Mouse (Mus musculus) cerebellum, adult 2 months (tissue): ENCODE measurements around the gene Nktr.

Experiments used
- CTCF ChIP-seq: fragments of 200-500 bp; IDR thresholded peaks from 2 replicates; pipeline ENCODE4 v1.5.1; 2011; ENCODE audit warnings: low read depth, mild to moderate bottlenecking, control low read depth, low read length, moderate library complexity, borderline replicate concordance; ENCODE audit not compliant: insufficient read depth
- POLR2A ChIP-seq: fragments of 200-500 bp; IDR thresholded peaks from 2 replicates; pipeline ENCODE4 v1.6.1; 2011; ENCODE audit warnings: low read length, control low read depth, borderline replicate concordance; ENCODE audit not compliant: insufficient read depth

GRCm38 (mm10) chr9:121765166-121765855 is 46.3 kb downstream of the Nktr start:
- TF ChIP-seq POLR2A = no peak
- TF ChIP-seq CTCF = no peak
